Mouse (Mus musculus): ENCODE measurements around the gene Grhl1.
A peak's percentile ranks its signal among the peaks of the same experiment; 100 is the strongest.
"Not testable (repeated sequence)": the region's sequence is repeated elsewhere in the genome, so short reads cannot be mapped to it uniquely, and the experiment has no call there.

The Grhl1 gene

DNA sequence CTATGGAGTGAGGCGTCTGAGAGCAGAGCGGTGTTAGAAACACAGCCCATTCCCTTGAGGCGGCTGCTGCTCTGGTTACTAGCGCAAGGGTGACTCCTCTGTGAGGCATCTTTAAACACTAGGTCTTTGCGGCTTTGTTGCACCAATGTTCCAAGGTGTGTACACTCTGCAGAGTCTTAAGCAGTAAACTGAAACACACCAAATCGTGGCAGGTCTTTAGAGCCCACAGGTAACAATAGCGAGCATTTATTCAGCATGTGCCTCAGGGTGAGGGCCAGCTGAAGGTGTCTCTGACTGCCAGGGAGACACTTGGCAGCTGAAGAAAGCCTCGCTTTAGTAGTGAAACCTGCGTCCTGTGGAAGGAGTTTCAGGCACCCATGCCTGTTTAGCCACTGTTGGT is 20.0 kb downstream of the Grhl1 start:
- DNase-seq (ENCODE audit: low spot score) = no peak

- no peak for DNase-seq (ENCODE audit: low spot score)
Observed at GRCm38 (mm10) chr12:24592956-24593672, 21.0 kb downstream of the Grhl1 start.

- DNase-seq (ENCODE audit: low spot score) = no peak
Observed at GRCm38 (mm10) chr12:24597376-24597775, 25.3 kb downstream of the Grhl1 start.

DNA sequence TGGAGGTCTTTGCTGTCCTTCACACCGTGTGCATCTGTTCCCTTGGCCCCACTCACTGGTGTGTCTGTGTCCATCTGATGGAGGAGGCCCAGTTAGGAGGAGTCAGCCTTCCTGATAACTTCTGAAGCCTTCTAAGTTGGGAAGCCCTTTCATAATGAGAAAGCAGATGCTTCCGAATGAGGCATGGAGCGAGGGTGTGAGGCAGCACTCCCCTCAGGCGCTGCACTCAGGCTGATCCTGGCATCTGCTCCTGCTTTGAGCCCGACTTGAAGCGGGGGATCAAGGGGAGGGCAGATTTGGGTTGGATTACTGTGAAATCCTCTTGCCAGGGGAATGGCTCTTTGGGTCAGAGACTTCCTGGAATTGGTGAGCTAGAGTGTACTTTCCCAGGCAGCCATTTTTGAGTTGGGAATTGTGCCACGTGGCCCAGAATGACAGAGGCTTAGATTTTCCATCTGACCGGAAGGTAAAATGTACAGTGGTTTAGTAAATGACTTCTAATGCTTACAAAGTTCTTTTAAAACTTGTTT is 27.3 kb downstream of the Grhl1 start:
- DNase-seq (ENCODE audit: low spot score) = no peak

DNA sequence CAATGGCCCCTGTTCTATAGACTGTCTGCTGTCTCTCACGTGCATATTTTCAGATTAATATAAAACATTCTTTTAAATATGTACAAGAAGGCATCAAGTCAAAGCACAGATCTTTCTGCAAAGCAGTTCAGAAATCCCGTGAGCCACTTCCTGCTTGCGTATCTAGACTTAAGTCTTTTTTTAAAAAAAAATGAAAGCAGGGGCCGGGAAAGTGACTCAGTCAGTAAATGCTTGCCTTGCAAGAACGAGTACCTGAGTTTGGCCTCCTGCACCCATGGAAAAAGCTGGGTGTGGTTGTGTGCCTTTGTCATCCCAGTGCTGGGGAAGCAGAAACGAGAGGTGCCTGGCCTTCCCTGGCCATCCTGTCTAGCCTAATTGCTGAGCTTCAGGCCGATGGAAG is 28.0 kb downstream of the Grhl1 start:
- no peak for DNase-seq (ENCODE audit: low spot score)

DNA sequence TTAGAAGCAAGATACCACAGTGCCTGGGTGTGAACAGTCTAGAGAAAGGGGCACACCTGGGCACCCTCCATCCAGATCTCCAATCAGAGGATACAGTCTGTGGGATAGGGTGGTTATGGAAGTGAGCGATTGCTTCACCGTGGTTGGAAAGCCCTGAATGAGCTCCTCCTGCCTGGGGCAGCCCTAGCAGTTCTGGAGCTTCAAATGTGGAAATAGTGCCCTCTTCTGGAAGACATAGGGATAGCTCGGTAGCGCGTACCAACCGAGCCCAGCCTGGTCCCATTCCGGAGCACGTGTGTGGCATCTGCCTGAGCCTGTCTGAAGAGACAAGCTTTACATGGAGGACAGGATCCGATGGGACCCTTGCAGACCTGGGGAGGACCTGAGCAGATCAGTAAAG is 28.7 kb downstream of the Grhl1 start:
- DNase-seq (ENCODE audit: low spot score) = peak; percentile 66

- DNase-seq (ENCODE audit: low spot score) = peak; percentile 59
Observed at GRCm38 (mm10) chr12:24603266-24603665, 31.2 kb downstream of the Grhl1 start.

- DNase-seq (ENCODE audit: low spot score) = no peak
Observed at GRCm38 (mm10) chr12:24606166-24606565, 34.1 kb downstream of the Grhl1 start.

DNA sequence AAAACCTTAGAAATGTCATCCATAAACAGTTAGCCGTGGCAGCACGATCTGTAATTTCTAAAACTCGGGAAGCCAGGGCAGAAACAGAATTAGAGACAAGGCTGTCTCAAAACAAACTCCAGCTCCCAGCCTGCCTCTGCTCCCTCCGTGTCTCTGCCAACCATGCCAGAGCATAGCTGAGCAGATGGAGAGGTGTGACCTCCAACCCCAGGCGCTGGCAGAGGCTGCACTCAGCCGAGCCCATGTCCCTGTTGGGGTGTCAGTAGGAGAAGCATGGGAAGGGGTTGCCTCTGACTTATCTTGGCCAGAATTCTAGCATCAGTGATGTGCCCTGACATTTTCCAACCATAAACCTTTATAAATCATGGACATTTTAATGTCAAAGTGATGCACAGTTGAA is 40.5 kb downstream of the Grhl1 start:
- no peak for DNase-seq (ENCODE audit: low spot score)

DNA sequence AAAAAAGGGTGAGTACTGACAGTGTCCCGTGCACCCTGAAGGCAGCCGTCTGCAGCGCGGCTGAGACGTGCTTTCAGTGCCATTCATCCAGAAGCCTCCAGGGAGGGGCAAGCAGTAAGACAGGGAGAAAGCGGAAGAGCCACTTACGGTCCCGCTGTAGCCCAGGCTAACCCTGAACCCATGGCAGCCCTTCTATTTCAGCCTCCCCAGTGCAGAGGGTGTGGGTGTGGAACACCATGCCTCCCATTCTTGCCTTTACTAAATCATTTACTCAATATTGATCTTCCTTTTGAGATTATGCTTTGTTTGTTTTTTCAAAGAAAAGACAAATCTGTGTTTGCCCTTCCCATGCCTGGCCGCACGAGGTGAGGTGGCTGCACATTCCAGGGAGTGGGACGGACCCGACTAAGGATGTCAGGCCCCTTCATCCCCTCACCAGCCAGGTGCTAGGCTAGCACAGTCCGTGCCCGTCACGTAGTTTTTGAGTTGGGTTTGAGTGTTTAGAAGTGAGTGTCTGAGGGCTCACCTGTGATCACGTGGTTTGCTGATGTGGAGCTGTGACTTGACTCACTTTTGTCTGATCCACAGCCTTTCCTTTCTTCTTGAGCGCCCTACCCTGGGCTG is 42.5 kb downstream of the Grhl1 start:
- DNase-seq (ENCODE audit: low spot score) = no peak

DNA sequence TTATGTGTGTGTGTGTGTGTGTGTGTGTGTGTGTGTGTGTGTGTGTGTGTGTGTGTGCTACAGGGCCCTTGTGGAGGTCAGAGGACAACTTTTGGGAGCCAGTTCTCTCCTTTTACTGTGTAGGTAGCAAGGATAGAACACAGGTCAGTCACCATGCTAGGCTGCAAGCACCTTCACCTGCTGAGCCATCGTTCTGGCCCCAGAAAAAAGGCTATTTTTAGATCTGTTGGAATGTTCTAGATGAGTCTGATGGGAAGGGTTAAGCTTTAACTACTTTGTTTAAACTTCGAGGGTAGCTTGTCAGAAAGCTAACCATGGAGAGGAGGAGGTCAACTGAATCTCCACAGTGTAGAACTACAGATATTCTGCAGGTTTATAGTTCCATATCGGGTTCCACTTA is 43.1 kb downstream of the Grhl1 start:
- no peak for DNase-seq (ENCODE audit: low spot score)

GRCm38 (mm10) chr12:24619436-24619835 is 47.4 kb downstream of the Grhl1 start:
- no peak for DNase-seq (ENCODE audit: low spot score)

- DNase-seq (ENCODE audit: low spot score) = no peak
Observed at GRCm38 (mm10) chr12:24623486-24624251, 51.6 kb downstream of the Grhl1 start.

DNA sequence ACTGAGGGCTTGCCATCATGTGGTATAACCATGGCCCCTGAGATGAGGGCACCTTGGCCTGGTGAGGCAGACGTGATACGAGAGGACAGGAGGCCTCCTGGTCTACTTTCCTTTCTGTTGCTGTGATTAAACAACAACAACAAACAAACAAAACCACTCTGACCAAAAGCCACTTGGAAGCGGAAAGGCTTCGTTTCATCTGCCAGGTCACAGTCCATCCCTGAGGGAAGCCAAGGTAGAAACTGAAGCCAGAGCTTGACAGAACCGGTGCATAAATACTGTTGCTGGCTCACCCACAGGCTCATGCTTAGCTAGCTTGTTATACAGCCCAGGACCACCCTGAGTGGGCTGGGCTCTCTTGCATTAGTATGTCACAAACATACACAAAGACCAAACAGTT is 54.3 kb downstream of the Grhl1 start:
- DNase-seq (ENCODE audit: low spot score) = no peak

GRCm38 (mm10) chr12:24627215-24627614 is 55.1 kb downstream of the Grhl1 start:
- DNase-seq (ENCODE audit: low spot score) = no peak

- DNase-seq (ENCODE audit: low spot score) = no peak
Observed at GRCm38 (mm10) chr12:24630220-24630619, 58.1 kb downstream of the Grhl1 start.

GRCm38 (mm10) chr12:24632404-24632803 is 60.3 kb downstream of the Grhl1 start:
- no peak for DNase-seq (ENCODE audit: low spot score)

- peak; percentile 48 for DNase-seq (ENCODE audit: low spot score)
Observed at GRCm38 (mm10) chr12:24633753-24634191, 61.7 kb downstream of the Grhl1 start.

DNA sequence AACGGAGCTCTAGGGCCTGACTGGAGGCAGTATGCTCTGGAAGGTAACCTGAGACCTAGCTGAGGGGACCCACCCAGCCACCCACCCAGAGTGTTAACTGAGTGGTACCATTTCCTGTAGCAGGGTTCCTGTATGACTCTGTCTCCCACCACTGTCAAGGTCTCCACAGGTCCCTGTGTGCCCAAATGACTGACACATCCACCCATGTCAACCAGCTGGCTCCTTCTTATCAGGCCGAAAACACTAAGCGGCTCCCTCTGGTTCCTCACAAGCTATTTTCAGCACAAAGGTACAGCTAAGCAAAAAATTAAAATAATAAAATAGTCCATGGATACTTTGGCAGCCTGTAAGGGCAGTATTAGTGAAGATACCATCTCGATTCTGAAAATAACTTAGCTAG is 62.1 kb downstream of the Grhl1 start:
- DNase-seq (ENCODE audit: low spot score) = no peak

DNA sequence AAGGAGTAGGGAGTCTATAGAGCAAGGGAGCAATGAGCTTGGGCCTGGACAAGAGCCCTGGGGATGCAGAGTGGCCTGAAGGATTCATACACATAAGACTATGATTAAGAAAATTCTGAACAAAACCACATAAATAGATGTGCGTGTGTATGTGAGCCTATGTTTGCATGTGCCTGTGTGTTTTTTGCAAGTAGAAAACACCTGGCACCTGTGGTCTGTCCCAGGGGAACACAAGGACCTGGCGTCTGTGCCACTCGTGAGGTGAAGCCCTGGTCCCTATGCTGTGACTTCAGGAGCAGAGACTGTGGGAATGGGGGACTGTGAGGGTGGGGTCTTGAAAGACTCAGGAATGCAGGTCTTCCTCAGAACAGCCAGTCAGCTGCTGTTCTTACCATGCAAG is 62.6 kb downstream of the Grhl1 start:
- no peak for DNase-seq (ENCODE audit: low spot score)

DNA sequence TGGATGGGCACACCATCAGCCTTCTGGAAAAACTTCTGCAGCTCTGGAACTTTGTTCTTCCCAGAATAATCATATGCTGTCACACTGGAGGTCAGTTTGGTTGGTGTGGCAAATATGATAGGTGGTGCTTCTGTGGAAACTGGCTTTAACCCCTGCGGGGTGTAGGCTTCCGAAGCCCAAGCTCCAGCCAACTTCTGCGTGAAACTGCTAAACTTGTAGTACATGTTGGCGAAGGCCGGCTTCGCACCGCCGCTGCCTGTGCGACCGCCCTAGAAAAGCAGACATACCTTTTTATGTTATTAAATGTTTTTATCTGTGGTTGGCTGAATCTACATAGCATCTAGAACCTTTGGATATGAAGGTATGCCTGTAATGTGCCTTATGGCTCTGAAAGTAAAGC is 66.7 kb downstream of the Grhl1 start:
- not testable (repeated sequence) for DNase-seq (ENCODE audit: low spot score)

GRCm38 (mm10) chr12:24642370-24642802 is 70.3 kb downstream of the Grhl1 start:
- DNase-seq (ENCODE audit: low spot score) = no peak

DNA sequence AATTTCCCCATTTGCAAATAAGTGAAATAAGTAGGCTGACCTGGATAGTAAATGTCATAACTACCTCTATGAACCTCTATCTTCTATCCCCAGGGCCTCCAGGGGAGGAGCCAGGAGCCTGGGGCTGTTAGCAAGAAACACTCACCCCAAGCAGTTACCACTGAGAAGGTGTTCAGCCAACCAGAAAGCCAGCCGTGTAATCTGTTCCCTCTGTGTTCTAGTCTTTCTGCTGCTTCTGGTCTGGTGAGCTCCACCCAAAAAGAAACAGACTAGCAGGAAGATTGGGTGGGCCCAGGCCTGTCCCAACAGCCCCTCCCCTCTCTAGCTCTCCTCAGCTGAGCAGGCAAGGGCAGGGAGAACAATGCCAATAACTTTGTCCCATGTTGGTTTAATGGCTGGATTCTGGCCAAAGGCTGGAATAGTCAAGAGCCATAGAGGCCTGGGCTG is 72.1 kb downstream of the Grhl1 start:
- DNase-seq (ENCODE audit: low spot score) = peak; percentile 88
